Mouse (Mus musculus) C2C12 (cell line): ENCODE results near the gene Elavl4.

ENCODE experiments used
- CEBPB ChIP-seq: IDR thresholded peaks from one replicate; pipeline ENCODE4 v1.6.1; 2011; ENCODE audit warnings: low read depth, mild to moderate bottlenecking, control low read depth, moderate library complexity
- CTCF ChIP-seq: IDR thresholded peaks from one replicate; pipeline ENCODE4 v1.5.1; 2011; ENCODE audit not compliant: control insufficient read depth, insufficient read depth, insufficient read length
- MAX ChIP-seq: IDR thresholded peaks from one replicate; pipeline ENCODE4 v1.6.1; 2011; ENCODE audit warnings: mild to moderate bottlenecking, control low read depth
- MYOD1 ChIP-seq: IDR thresholded peaks from one replicate; pipeline ENCODE4 v1.6.1; 2011; ENCODE audit warnings: low read depth; ENCODE audit not compliant: control insufficient read depth, insufficient read length
- MYOG ChIP-seq: IDR thresholded peaks from one replicate; pipeline ENCODE4 v1.6.1; 2011; ENCODE audit not compliant: control insufficient read depth, insufficient read length; ENCODE audit errors: extremely low read depth
- USF1 ChIP-seq: IDR thresholded peaks from one replicate; pipeline ENCODE4 v1.6.1; 2011; ENCODE audit warnings: low read depth, mild to moderate bottlenecking, control low read depth, moderate library complexity

- TF ChIP-seq CTCF: no peak
- no peak for TF ChIP-seq MAX
- no peak for TF ChIP-seq USF1
- no peak for TF ChIP-seq CEBPB
- TF ChIP-seq MYOD1: no peak
- TF ChIP-seq MYOG: no peak
Measured at GRCm38 (mm10) chr4:110397618-110398045, 45.9 kb upstream of the Elavl4 start, which contains the start of gene Agbl4.
